Mouse (Mus musculus) mesoderm, embryonic 11.5 days (tissue): Measurements from ENCODE around the gene Tmem38a.

Experiments
- DNase-seq: peaks from one replicate; pipeline ENCODE4 v3.0.0-alpha.2; 2012; ENCODE audit warnings: low read depth, low spot score

The Tmem38a gene

GRCm38 (mm10) chr8:72584390-72584789, 12.5 kb downstream of the Tmem38a start:
- DNase-seq = no peak

GRCm38 (mm10) chr8:72587806-72588205, 16.0 kb downstream of the Tmem38a start:
- no peak for DNase-seq

GRCm38 (mm10) chr8:72588865-72589264, 17.0 kb downstream of the Tmem38a start:
- DNase-seq = no peak

GRCm38 (mm10) chr8:72589286-72589685, 17.4 kb downstream of the Tmem38a start:
- no peak for DNase-seq

- peak; percentile 76 for DNase-seq
Measured at GRCm38 (mm10) chr8:72590198-72590597, 18.3 kb downstream of the Tmem38a start.
